Mouse (Mus musculus): ENCODE measurements at regions not wholly inside any gene's neighbourhood (a gene's known extent, or its start where the extent isn't known, plus 50 kb on each side); places are given as distances from the start of the nearest gene placed in this dataset.

- ATAC-seq (ENCODE audit: low TSS enrichment) = no peak
Observed at GRCm38 (mm10) chr13:115673729-115674128, 572.0 kb upstream of the Itga1 start.

GRCm38 (mm10) chr13:115671685-115672084 lies 569.9 kb upstream of the Itga1 start:
- no peak for ATAC-seq (ENCODE audit: low TSS enrichment)

GRCm38 (mm10) chr13:115669516-115669915 lies 567.8 kb upstream of the Itga1 start:
- ATAC-seq (ENCODE audit: low TSS enrichment) = no peak

- ATAC-seq (ENCODE audit: low TSS enrichment) = no peak
Observed at GRCm38 (mm10) chr13:115655134-115655533, 553.4 kb upstream of the Itga1 start.

- ATAC-seq (ENCODE audit: low TSS enrichment) = no peak
Observed at GRCm38 (mm10) chr13:115652935-115653334, 551.2 kb upstream of the Itga1 start.

GRCm38 (mm10) chr13:115652352-115652751 lies 550.6 kb upstream of the Itga1 start:
- no peak for ATAC-seq (ENCODE audit: low TSS enrichment)

GRCm38 (mm10) chr13:115631410-115632105 lies 529.8 kb upstream of the Itga1 start:
- ATAC-seq (ENCODE audit: low TSS enrichment) = no peak

- no peak for ATAC-seq (ENCODE audit: low TSS enrichment)
Observed at GRCm38 (mm10) chr13:115630603-115631002, 528.8 kb upstream of the Itga1 start.

- ATAC-seq (ENCODE audit: low TSS enrichment) = no peak
Observed at GRCm38 (mm10) chr13:115613174-115613573, 511.4 kb upstream of the Itga1 start.

GRCm38 (mm10) chr13:115606441-115606840 lies 504.7 kb upstream of the Itga1 start:
- ATAC-seq (ENCODE audit: low TSS enrichment) = no peak

- no peak for ATAC-seq (ENCODE audit: low TSS enrichment)
Observed at GRCm38 (mm10) chr13:115595126-115595671, 493.4 kb upstream of the Itga1 start.

- no peak for ATAC-seq (ENCODE audit: low TSS enrichment)
Observed at GRCm38 (mm10) chr13:115575967-115576366, 474.2 kb upstream of the Itga1 start.

- no peak for ATAC-seq (ENCODE audit: low TSS enrichment)
Observed at GRCm38 (mm10) chr13:115575052-115575891, 473.5 kb upstream of the Itga1 start.

- no peak for ATAC-seq (ENCODE audit: low TSS enrichment)
Observed at GRCm38 (mm10) chr13:115541167-115541566, 439.4 kb upstream of the Itga1 start.

GRCm38 (mm10) chr13:115535900-115536299 lies 434.1 kb upstream of the Itga1 start:
- ATAC-seq (ENCODE audit: low TSS enrichment) = no peak

- no peak for ATAC-seq (ENCODE audit: low TSS enrichment)
Observed at GRCm38 (mm10) chr13:115513914-115514313, 412.1 kb upstream of the Itga1 start.

GRCm38 (mm10) chr13:115512214-115512613 lies 410.4 kb upstream of the Itga1 start:
- no peak for ATAC-seq (ENCODE audit: low TSS enrichment)

GRCm38 (mm10) chr13:115508646-115509045 lies 406.9 kb upstream of the Itga1 start:
- no peak for ATAC-seq (ENCODE audit: low TSS enrichment)

- ATAC-seq (ENCODE audit: low TSS enrichment) = no peak
Observed at GRCm38 (mm10) chr13:115494399-115494798, 392.6 kb upstream of the Itga1 start.

- ATAC-seq (ENCODE audit: low TSS enrichment) = no peak
Observed at GRCm38 (mm10) chr13:115475861-115476260, 374.1 kb upstream of the Itga1 start.

GRCm38 (mm10) chr13:115465689-115466088 lies 363.9 kb upstream of the Itga1 start:
- ATAC-seq (ENCODE audit: low TSS enrichment) = no peak

- ATAC-seq (ENCODE audit: low TSS enrichment) = no peak
Observed at GRCm38 (mm10) chr13:115451244-115451643, 349.5 kb upstream of the Itga1 start.

Measured in frontal cortex, adult (tissue).